Mouse (Mus musculus) bone marrow macrophage, adult 2 months (primary cell): ENCODE data around the gene Cubn.

Experiments used
- CTCF ChIP-seq: IDR thresholded peaks from 2 replicates; pipeline ENCODE4 v1.5.1; 2012; ENCODE audit warnings: low read depth, mild to moderate bottlenecking, low read length, moderate library complexity
- POLR2A ChIP-seq: IDR thresholded peaks from 2 replicates; pipeline ENCODE4 v1.6.1; 2012; ENCODE audit warnings: mild to moderate bottlenecking, low read depth, low read length, borderline replicate concordance

- TF ChIP-seq CTCF (no peak), POLR2A (no peak)
Observed at GRCm38 (mm10) chr2:13501553-13501952, 9.9 kb upstream of the Cubn start.
